Mouse (Mus musculus) liver, adult 2 months (tissue): Measurements from ENCODE around the gene Gpbp1.

ENCODE experiments used
- CTCF ChIP-seq: fragments of 200-500 bp; IDR thresholded peaks from 2 replicates; pipeline ENCODE4 v1.5.1; 2011; ENCODE audit warnings: low read depth, low read length, control low read depth
- POLR2A ChIP-seq: fragments of 200-500 bp; IDR thresholded peaks from 2 replicates; pipeline ENCODE4 v1.6.1; 2011; ENCODE audit warnings: low read length, control low read depth; ENCODE audit not compliant: insufficient read depth; ENCODE audit errors: extremely low read depth

DNA sequence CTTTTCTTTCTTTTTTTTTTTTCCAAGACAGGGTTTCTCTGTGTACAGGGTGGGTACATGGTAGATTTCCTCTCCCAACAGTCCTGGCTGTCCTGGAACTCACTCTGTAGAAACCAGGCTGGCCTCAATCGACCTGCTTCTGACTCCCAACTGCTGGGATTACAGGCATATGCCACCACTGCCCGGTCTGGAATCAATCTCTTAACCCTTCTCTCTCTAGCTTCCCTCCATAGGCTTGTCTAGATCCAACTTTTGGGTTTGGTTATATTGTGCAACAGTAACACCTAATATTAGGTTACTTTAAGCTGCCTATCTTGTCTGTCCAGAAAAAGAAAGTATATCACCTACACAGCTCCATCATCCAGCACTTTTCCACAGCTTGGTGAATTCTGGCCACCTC lies 33.1 kb downstream of the Gpbp1 start:
- TF ChIP-seq CTCF (no peak), POLR2A (no peak)
